Mouse (Mus musculus) heart, adult 11 months (tissue): ENCODE measurements around the gene Shroom1.

Experiments used
- DNase-seq: peaks from one replicate; pipeline ENCODE4 v3.0.0; 2022

Gene Shroom1

GRCm38 (mm10) chr11:53481088-53481730 is 24.2 kb downstream of the Shroom1 start:
- DNase-seq, result no peak

GRCm38 (mm10) chr11:53483159-53483891 is 26.3 kb downstream of the Shroom1 start:
- DNase-seq, result no peak

- DNase-seq, result no peak
These were observed 28.7 kb downstream of the Shroom1 start for GRCm38 (mm10) chr11:53485719-53486118.

- DNase-seq, result no peak
These were observed 29.3 kb downstream of the Shroom1 start for GRCm38 (mm10) chr11:53486351-53486750.

GRCm38 (mm10) chr11:53486822-53487594 is 30.0 kb downstream of the Shroom1 start:
- DNase-seq, result no peak

- DNase-seq, result no peak
These were observed 32.0 kb downstream of the Shroom1 start for GRCm38 (mm10) chr11:53489007-53489406.

GRCm38 (mm10) chr11:53489421-53489820 is 32.4 kb downstream of the Shroom1 start:
- DNase-seq, result no peak

GRCm38 (mm10) chr11:53491954-53492401 is 35.0 kb downstream of the Shroom1 start:
- DNase-seq, result peak; percentile 98

- no peak for DNase-seq
These were observed 36.4 kb downstream of the Shroom1 start for GRCm38 (mm10) chr11:53493243-53493955.

- peak; percentile 94 for DNase-seq
These were observed 38.4 kb downstream of the Shroom1 start for GRCm38 (mm10) chr11:53495417-53495816.

GRCm38 (mm10) chr11:53496946-53497345 is 39.9 kb downstream of the Shroom1 start:
- DNase-seq, result peak; percentile 94

- peak; percentile 95 for DNase-seq
These were observed 43.6 kb downstream of the Shroom1 start for GRCm38 (mm10) chr11:53500569-53500968.

GRCm38 (mm10) chr11:53502039-53502765 is 45.2 kb downstream of the Shroom1 start:
- no peak for DNase-seq

GRCm38 (mm10) chr11:53503738-53504137 is 46.7 kb downstream of the Shroom1 start:
- DNase-seq, result no peak

- DNase-seq, result no peak
These were observed 47.4 kb downstream of the Shroom1 start for GRCm38 (mm10) chr11:53504376-53504775.

- DNase-seq, result no peak
These were observed 48.1 kb downstream of the Shroom1 start for GRCm38 (mm10) chr11:53505026-53505663.

GRCm38 (mm10) chr11:53507098-53507805 is 50.2 kb downstream of the Shroom1 start:
- peak; percentile 95 for DNase-seq

GRCm38 (mm10) chr11:53508152-53508551 is 51.1 kb downstream of the Shroom1 start:
- DNase-seq, result peak; percentile 99

GRCm38 (mm10) chr11:53508591-53508990 is 51.6 kb downstream of the Shroom1 start:
- peak; percentile 95 for DNase-seq

GRCm38 (mm10) chr11:53510351-53510750 is 53.3 kb downstream of the Shroom1 start:
- peak; percentile 95 for DNase-seq
